ENCODE assay signal across 21 mouse cellular contexts in genomic region chr12:100795390-100796036, GRCm38 (mm10). TPM values are rescaled to one million over a fixed set of nuclear protein-coding genes. Genes with fewer than 3 reads are reported as not detected.
A peak's percentile ranks its signal among the peaks of the same experiment; 100 is the strongest.
DNase-seq lines count a peak whose midpoint lies in the region; ATAC-seq lines count a peak whose summit lies in the region.
"Had no signal": no experiment of that assay in that cellular context is flagged by ENCODE, and none has a peak within 500 bp of the region (broad histone marks: within the 10 kb centered on the region; RNA-seq: fewer than 3 reads in every experiment).

No protein-coding gene starts in this region.

- ATAC-seq in megakaryocyte-erythroid progenitor cell, adult 5-6 weeks (replicated peaks; ENCODE audit: low FRiP score, low TSS enrichment, poor library complexity, severe bottlenecking) = 0 out of 2 replicates have a peak, but pooled peaks have one; percentile 30
- ATAC-seq: forebrain, embryonic 14.5 days; inflammation-experienced regulatory T-cells, adult 6 months; midbrain, embryonic 16.5 days; Patski had no signal

- peak; percentile 42 for DNase-seq in kidney, adult 11 months
- no peak for DNase-seq in kidney, postnatal 4 days
- DNase-seq in testis, postnatal 10 days (ENCODE audit: low spot score) = peak; percentile 13
- DNase-seq in testis, postnatal 14 days (ENCODE audit: low spot score) = no peak
- DNase-seq in thymus, postnatal 4 days = no peak
- DNase-seq in Muller cell, postnatal 12 days (ENCODE audit: inconsistent ontology term) = no peak
- DNase-seq: adrenal gland, postnatal 10 days; cerebellum, adult 11 months; cerebellum, adult 9-11 months; embryo, embryonic 11 days; gastrocnemius, postnatal 36 days; layer of hippocampus, adult 9-11 months; lung, embryonic 14.5 days; lung, postnatal 14 days; right cerebral cortex, postnatal 25 days; spleen, adult 18-20 months had no signal

RNA-seq across cellular contexts. Expression of gene Dglucy, which starts 16.7 kb away (rescaled TPM):
- 1.2 and 4.7 TPM in 2 replicates for total RNA-seq in megakaryocyte-erythroid progenitor cell, adult 5-6 weeks (2014; fragmentation: Nextera tagmentation)
- 2.9 and 7.4 TPM in 2 replicates for total RNA-seq in megakaryocyte-erythroid progenitor cell, adult 5-6 weeks (2017)

Comparison
In these comparisons a context has a peak if more than half of its experiments do, and no peak if none do; other contexts are left out.
1. DNase-seq: peak in kidney, adult 11 months (single experiment) and testis, postnatal 10 days (single experiment); none in kidney, postnatal 4 days (0 of 2), testis, postnatal 14 days (single experiment), thymus, postnatal 4 days (single experiment) and Muller cell, postnatal 12 days (single experiment).